Mouse (Mus musculus): ENCODE measurements at regions not wholly inside any gene's neighbourhood (a gene's known extent, or its start where the extent isn't known, plus 50 kb on each side); places are given as distances from the start of the nearest gene placed in this dataset.

GRCm38 (mm10) chr10:66848778-66849177, 247.1 kb upstream of the Jmjd1c start:
- intact Hi-C loops (cut with DNase I): no loop called here
- no peak for DNase-seq (ENCODE audit: low spot score in 2 of 2)

- intact Hi-C loops (cut with DNase I): loop anchor here (5.0 kb wide), 1 partner anchor 53 kb away; no protein-coding TSS in a partner anchor
- DNase-seq (ENCODE audit: low spot score in 2 of 2): no peak
Observed at GRCm38 (mm10) chr10:66849681-66850080, 246.2 kb upstream of the Jmjd1c start.

DNA sequence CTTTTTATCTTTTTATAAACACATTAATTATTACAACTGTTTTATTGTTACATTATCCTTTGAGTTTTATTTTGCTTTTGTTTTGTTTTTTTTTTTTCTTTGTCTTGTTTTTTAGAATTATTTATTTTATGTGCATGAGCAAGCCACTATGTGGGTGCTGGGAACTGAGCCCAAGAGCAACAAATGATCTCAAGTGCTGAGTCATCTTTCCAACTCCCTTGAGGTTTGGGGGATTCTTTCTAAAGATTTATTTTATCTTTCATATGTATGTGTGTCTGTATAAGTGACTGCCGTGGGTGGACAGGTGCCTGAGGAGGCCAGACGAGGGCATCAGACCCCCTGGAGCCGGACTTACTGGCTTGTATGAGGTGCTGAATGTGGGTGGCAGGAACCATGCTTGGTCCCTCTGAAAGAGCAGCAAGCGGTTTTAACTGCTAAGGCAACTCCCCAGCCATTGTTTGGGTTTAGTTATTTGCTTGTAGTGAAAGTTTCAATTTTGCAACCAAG, 244.9 kb upstream of the Jmjd1c start:
- intact Hi-C loops (cut with DNase I): loop anchor here (5.0 kb wide), 1 partner anchor 51 kb away; no protein-coding TSS in a partner anchor
- DNase-seq (ENCODE audit: low spot score in 2 of 2): no peak

- intact Hi-C loops (cut with DNase I): loop anchor here (5.0 kb wide), 1 partner anchor 50 kb away; no protein-coding TSS in a partner anchor
Observed at GRCm38 (mm10) chr10:66851841-66852240, 244.1 kb upstream of the Jmjd1c start.

DNA sequence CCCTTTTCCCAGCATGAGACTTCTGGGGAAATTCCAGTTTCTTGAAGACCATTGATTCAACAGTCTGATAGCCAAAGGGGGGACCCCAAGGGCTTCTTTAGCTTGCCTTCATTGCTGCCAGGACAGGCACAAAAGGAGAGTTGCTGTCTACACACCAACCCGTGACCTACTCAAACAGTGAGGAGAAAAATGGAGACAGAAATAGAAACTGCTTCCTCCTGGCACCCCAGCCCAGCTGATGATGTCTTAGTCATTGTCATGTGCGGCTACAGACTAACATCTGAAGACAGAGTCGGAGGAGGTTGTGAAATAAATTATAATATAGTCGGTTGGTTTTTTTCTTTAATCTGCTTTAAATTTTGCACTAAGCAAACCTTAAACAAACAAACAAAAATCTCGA, 243.2 kb upstream of the Jmjd1c start:
- DNase-seq (ENCODE audit: low spot score in 2 of 2): no peak
- intact Hi-C loops (cut with DNase I): loop anchor here (5.0 kb wide), 1 partner anchor 50 kb away; no protein-coding TSS in a partner anchor

More at GRCm38 (mm10) chr10:66851841-66852240, 244.1 kb upstream of the Jmjd1c start:
- DNase-seq (ENCODE audit: low spot score in 2 of 2): no peak

GRCm38 (mm10) chr10:66853258-66853657, 242.7 kb upstream of the Jmjd1c start:
- peak; percentile 77 to 84 for DNase-seq (ENCODE audit: low spot score in 2 of 2)
- intact Hi-C loops (cut with DNase I): loop anchor here (5.0 kb wide), 1 partner anchor 49 kb away; no protein-coding TSS in a partner anchor

- intact Hi-C loops (cut with DNase I): loop anchor here (5.0 kb wide), 1 partner anchor 47 kb away; no protein-coding TSS in a partner anchor
Observed at GRCm38 (mm10) chr10:66854895-66855294, 241.0 kb upstream of the Jmjd1c start.

DNA sequence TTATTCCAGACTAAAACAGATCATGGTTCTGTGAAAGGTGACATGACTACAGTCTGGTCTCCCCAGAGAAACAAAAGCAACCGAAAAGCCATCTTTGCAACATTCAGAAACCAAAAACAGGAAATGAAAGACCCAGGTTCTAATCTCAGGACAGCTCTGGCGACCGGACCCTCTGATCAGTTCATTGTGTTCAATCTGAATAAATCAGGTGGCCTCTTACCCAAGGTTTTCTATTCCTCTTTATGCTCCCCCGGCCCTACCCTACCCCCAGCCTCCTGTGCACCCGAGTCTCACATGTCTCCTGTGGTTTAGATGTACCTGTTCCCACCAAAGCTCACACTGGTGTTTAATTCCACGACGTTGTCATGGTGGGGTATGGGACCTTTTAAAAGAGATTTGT, 238.6 kb upstream of the Jmjd1c start:
- intact Hi-C loops (cut with DNase I): no loop called here
- no peak for DNase-seq (ENCODE audit: low spot score in 2 of 2)

More at GRCm38 (mm10) chr10:66854895-66855294, 241.0 kb upstream of the Jmjd1c start:
- DNase-seq (ENCODE audit: low spot score in 2 of 2): no peak

- no peak for DNase-seq (ENCODE audit: low spot score in 2 of 2)
- intact Hi-C loops (cut with DNase I): no loop called here
Observed at GRCm38 (mm10) chr10:66861421-66861820, 234.5 kb upstream of the Jmjd1c start.

GRCm38 (mm10) chr10:66864161-66864862, 231.6 kb upstream of the Jmjd1c start:
- no peak for DNase-seq (ENCODE audit: low spot score in 2 of 2)

GRCm38 (mm10) chr10:66865010-66865582, 230.8 kb upstream of the Jmjd1c start:
- intact Hi-C loops (cut with DNase I): no loop called here
- DNase-seq (ENCODE audit: low spot score in 2 of 2): no peak

More at GRCm38 (mm10) chr10:66864161-66864862, 231.6 kb upstream of the Jmjd1c start:
- intact Hi-C loops (cut with DNase I): no loop called here

- DNase-seq (ENCODE audit: low spot score in 2 of 2): no peak
- intact Hi-C loops (cut with DNase I): no loop called here
Observed at GRCm38 (mm10) chr10:66871133-66871664, 224.7 kb upstream of the Jmjd1c start.

- intact Hi-C loops (cut with DNase I): no loop called here
- no peak for DNase-seq (ENCODE audit: low spot score in 2 of 2)
Observed at GRCm38 (mm10) chr10:66871673-66872072, 224.3 kb upstream of the Jmjd1c start.

DNA sequence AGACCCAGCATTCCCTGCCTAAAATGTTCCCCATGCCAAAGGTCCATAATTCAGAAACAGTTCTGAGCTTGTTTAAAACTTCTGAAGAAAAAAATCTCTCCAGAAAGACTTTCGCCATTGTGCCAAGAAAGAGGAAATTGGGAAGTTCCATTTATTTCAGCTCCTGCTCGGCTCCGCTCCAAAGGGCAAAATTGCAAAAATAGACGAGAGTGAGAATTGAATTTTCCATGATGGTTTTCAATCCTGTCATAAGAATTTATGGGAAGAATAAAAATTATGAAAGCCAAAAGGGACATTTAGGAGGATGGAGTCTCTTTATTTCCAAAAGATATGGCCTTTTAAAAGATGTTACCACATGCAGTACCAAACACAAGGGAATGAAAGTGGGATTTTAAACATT, 222.5 kb upstream of the Jmjd1c start:
- intact Hi-C loops (cut with DNase I): no loop called here
- no peak for DNase-seq (ENCODE audit: low spot score in 2 of 2)

GRCm38 (mm10) chr10:66879071-66879470, 216.9 kb upstream of the Jmjd1c start:
- peak in 1 of 2 experiments; percentile 12 for DNase-seq (ENCODE audit: low spot score in 2 of 2)
- intact Hi-C loops (cut with DNase I): no loop called here

- intact Hi-C loops (cut with DNase I): no loop called here
- peak in 1 of 2 experiments; percentile 46 for DNase-seq (ENCODE audit: low spot score in 2 of 2)
Observed at GRCm38 (mm10) chr10:66882825-66883224, 213.1 kb upstream of the Jmjd1c start.

DNA sequence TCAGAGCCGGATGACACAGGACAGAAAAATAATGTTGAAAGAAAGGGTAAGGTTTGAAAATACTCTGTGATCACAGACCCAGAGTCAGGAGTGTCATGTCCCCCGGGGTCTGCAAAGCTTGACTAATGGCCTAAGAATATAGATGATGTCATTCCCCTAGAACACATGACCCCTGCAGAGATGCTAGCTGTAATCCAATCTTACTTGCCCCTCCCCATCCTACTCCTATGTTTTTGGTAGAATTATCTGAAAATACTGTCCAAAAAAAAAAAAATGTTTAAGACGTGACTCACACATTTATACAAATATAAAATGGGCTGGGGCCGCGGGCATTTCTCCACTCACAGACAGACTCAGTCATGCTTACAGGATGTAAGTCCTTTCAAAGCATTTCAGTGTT, 210.3 kb upstream of the Jmjd1c start:
- intact Hi-C loops (cut with DNase I): no loop called here

GRCm38 (mm10) chr10:66889786-66890555, 206.0 kb upstream of the Jmjd1c start:
- intact Hi-C loops (cut with DNase I): no loop called here
- no peak for DNase-seq (ENCODE audit: low spot score in 2 of 2)

More for the DNA sequence above, 210.3 kb upstream of the Jmjd1c start:
- DNase-seq (ENCODE audit: low spot score in 2 of 2): no peak

- no peak for DNase-seq (ENCODE audit: low spot score in 2 of 2)
- intact Hi-C loops (cut with DNase I): no loop called here
Observed at GRCm38 (mm10) chr10:66891811-66892210, 204.1 kb upstream of the Jmjd1c start.

DNA sequence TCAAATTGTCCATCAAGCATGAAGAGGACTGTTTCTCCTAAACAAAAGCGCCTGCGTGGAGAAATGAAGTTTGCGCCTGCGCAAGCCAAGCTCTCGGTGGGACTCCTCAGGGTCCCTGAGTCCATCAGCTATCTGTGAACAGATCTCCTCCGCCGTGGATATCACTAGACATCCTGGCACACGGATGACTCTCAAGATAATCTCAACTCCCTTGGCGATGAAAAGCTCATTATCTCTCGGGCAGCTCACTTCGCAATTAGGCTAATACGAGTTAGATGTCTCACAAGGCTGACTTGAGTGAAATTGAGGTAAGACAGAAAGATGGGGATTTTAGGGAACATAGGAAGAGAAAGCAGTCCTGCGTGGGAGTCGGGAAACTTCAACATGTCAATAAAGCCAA, 202.1 kb upstream of the Jmjd1c start:
- DNase-seq (ENCODE audit: low spot score in 2 of 2): no peak
- intact Hi-C loops (cut with DNase I): no loop called here
